Comparison of ENCODE assay signal across 29 mouse cellular contexts in the genomic region with DNA sequence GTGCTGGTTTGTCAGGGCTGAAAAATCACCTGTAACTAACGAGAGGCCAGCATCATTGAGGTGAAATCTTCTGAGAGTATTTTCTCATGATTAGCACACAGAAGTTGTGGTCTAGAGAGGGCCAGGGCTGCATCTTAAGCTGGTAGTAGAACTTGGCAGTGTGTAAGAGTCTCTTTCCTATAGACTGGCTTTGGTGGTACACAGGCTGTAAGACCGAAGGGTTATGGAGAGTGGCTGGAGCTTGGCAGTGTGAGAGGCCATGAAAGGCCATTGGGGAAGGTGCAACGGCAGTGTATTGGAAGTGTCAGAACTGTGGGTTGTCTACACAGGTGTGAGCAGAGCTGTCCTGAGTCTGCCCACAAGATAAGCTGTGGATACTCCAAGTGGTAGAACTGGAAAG. TPM values are rescaled to one million over a fixed set of nuclear protein-coding genes. Genes with fewer than 3 reads are reported as not detected.
"Had no signal": no experiment of that assay in that cellular context is flagged by ENCODE, and none has a peak within 500 bp of the region (broad histone marks: within the 10 kb centered on the region; RNA-seq: fewer than 3 reads in every experiment).

No protein-coding gene starts in this region.

- H3K27me3 ChIP-seq: limb, embryonic 13.5 days; liver, embryonic 13.5 days; midbrain, embryonic 12.5 days; midbrain, embryonic 15.5 days; neural tube, embryonic 12.5 days; neural tube, embryonic 15.5 days had no signal

- H3K27ac ChIP-seq: kidney, postnatal 0 days; layer of hippocampus, adult 2 months; limb, embryonic 10.5 days; limb, embryonic 13.5 days; macrophage; midbrain, embryonic 12.5 days; midbrain, embryonic 15.5 days; neural tube, embryonic 12.5 days; neural tube, embryonic 15.5 days had no signal

- DNase-seq: kidney, adult 11 months; kidney, postnatal 25 days; layer of hippocampus, adult 9-11 months; liver; liver, embryonic 13.5 days; lung, embryonic 14.5 days; right cerebral cortex, adult 18-20 months; right cerebral cortex, postnatal 14 days; right cerebral cortex, postnatal 4 days; spleen, adult 18-20 months; thymus, adult 18-20 months; thymus, postnatal 36 days had no signal

- H3K4me1 ChIP-seq: limb, embryonic 10.5 days; limb, embryonic 13.5 days; midbrain, embryonic 12.5 days; midbrain, embryonic 15.5 days; neural tube, embryonic 12.5 days; neural tube, embryonic 15.5 days had no signal

- H3K9me3 ChIP-seq: limb, embryonic 10.5 days; limb, embryonic 13.5 days; liver, embryonic 13.5 days; midbrain, embryonic 12.5 days; midbrain, embryonic 15.5 days; neural tube, embryonic 12.5 days; neural tube, embryonic 15.5 days had no signal

- H3K4me3 ChIP-seq: layer of hippocampus, adult 2 months; limb, embryonic 10.5 days; limb, embryonic 13.5 days; liver, embryonic 13.5 days; midbrain, embryonic 12.5 days; midbrain, embryonic 15.5 days; neural tube, embryonic 12.5 days; neural tube, embryonic 15.5 days had no signal

- H3K4me2 ChIP-seq: limb, embryonic 13.5 days; liver, embryonic 13.5 days; lung, embryonic 14.5 days; midbrain, embryonic 12.5 days; midbrain, embryonic 15.5 days; neural tube, embryonic 12.5 days; neural tube, embryonic 15.5 days had no signal

- H3K36me3 ChIP-seq: limb, embryonic 10.5 days; limb, embryonic 13.5 days; liver, embryonic 13.5 days; midbrain, embryonic 12.5 days; midbrain, embryonic 15.5 days; neural tube, embryonic 12.5 days; neural tube, embryonic 15.5 days had no signal

- ATAC-seq: lung, postnatal 0 days; midbrain, embryonic 15.5 days had no signal

- H3K9ac ChIP-seq: limb, embryonic 13.5 days; liver, embryonic 13.5 days; lung, embryonic 14.5 days; midbrain, embryonic 12.5 days; midbrain, embryonic 15.5 days; neural tube, embryonic 12.5 days; neural tube, embryonic 15.5 days had no signal

RNA-seq across cellular contexts. Expression of gene Clec4g, which starts 10.1 kb away (rescaled TPM):
- total RNA-seq: layer of hippocampus, adult 2 months; layer of hippocampus, postnatal 25 days; left cerebral cortex, adult 18-20 months; left cerebral cortex, postnatal 25 days had no signal
- polyA plus RNA-seq: large intestine, adult 2 months; limb, embryonic 10.5 days; limb, embryonic 13.5 days; lung, embryonic 14.5 days; macrophage; midbrain, embryonic 12.5 days; midbrain, embryonic 15.5 days; neural tube, embryonic 12.5 days; neural tube, embryonic 15.5 days had no signal

RNA-seq across cellular contexts. Expression of gene Fcer2a, which starts 16.3 kb away (rescaled TPM):
- total RNA-seq: layer of hippocampus, adult 2 months; layer of hippocampus, postnatal 25 days; left cerebral cortex, adult 18-20 months; left cerebral cortex, postnatal 25 days had no signal
- polyA plus RNA-seq: liver, embryonic 13.5 days; liver, embryonic 16.5 days; macrophage had no signal

RNA-seq across cellular contexts. Expression of gene Cd209a, which starts 38.5 kb away (rescaled TPM):
- total RNA-seq: layer of hippocampus, postnatal 25 days had no signal
- polyA plus RNA-seq: kidney, embryonic 14.5 days; limb, embryonic 10.5 days; midbrain, embryonic 12.5 days; midbrain, embryonic 15.5 days; neural tube, embryonic 12.5 days; neural tube, embryonic 15.5 days; testis, adult 2 months had no signal
